Mouse (Mus musculus) bone marrow, adult 2 months (tissue): ENCODE results near the gene Tbxa2r.

Source experiments
- CTCF ChIP-seq: fragments of 200-500 bp; IDR thresholded peaks from 2 replicates; pipeline ENCODE4 v1.5.1; 2011; ENCODE audit warnings: low read length, control low read depth; ENCODE audit not compliant: control insufficient read depth, insufficient read depth
- POLR2A ChIP-seq: fragments of 200-500 bp; IDR thresholded peaks from 2 replicates; pipeline ENCODE4 v1.6.1; 2011; ENCODE audit warnings: low read depth, mild to moderate bottlenecking, control low read depth, low read length, borderline replicate concordance; ENCODE audit not compliant: control insufficient read depth

DNA sequence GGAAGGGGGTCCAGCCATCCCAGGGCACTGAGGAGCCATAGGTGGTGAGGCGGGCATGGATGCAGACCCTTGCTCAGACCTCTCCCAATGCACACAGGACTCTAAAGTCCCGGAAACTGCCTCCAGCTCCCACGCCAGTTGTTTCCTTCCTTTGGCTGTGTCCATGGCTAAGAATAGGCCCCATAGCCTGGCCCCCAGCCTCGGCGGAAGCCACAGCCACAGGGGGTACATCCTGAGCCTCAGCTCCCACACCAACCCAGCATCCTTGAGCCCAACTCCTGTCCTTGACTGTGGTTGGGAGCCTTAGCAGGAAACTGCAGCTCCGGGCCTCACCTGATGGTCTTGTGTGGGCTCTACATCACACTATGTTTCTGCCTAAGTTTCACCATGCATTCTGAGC lies 1.7 kb upstream of the Tbxa2r start:
- no peak for TF ChIP-seq CTCF
- TF ChIP-seq POLR2A, result no peak
